In genomic region chr3:156809836-156810235, GRCm38 (mm10) we compare ENCODE assay signal across 10 mouse cellular contexts.
"Had no signal": no experiment of that assay in that cellular context is flagged by ENCODE, and none has a peak within 500 bp of the region (broad histone marks: within the 10 kb centered on the region; RNA-seq: fewer than 3 reads in every experiment).

No protein-coding gene starts in this region.

- ATAC-seq: liver, postnatal 0 days; lung, postnatal 0 days; midbrain, embryonic 13.5 days; midbrain, embryonic 15.5 days had no signal

- DNase-seq: liver, postnatal 0 days; lung, adult 2 months; lung, postnatal 14 days; lung, postnatal 36 days; thymus, adult 18-20 months; thymus, postnatal 14 days; thymus, postnatal 36 days had no signal
